Mouse (Mus musculus) CH12.LX (cell line): ENCODE results near the gene Fam171a2. TPM values are rescaled to one million over a fixed set of nuclear protein-coding genes. Genes with fewer than 3 reads are reported as not detected.
A peak's percentile ranks its signal among the peaks of the same experiment; 100 is the strongest.

Experiments
- DNase-seq: peaks from one replicate; pipeline ENCODE4 v3.0.0-alpha.2; 2013; ENCODE audit errors: extremely low read depth
- H3K27ac ChIP-seq: 2 replicates; pipeline ENCODE4 v1.5.1; 2012; ENCODE audit warnings: low read depth, mild to moderate bottlenecking, control low read depth, moderate library complexity; ENCODE audit not compliant: insufficient read depth
- H3K27me3 ChIP-seq: replicated peaks from 2 replicates; pipeline ENCODE3; 2012; ENCODE audit warnings: inconsistent platforms
- H3K36me3 ChIP-seq, 2 experiments: replicated peaks in 1 of 2; 2 replicates each; pipeline versions ENCODE3 to v1.6.1; 2012; ENCODE audit warnings: inconsistent platforms in 1 of 2, low read length in 1 of 2, mild to moderate bottlenecking in 1 of 2, mixed read lengths in 1 of 2, moderate library complexity in 1 of 2; ENCODE audit not compliant: control insufficient read depth in 1 of 2, insufficient read depth in 1 of 2
- H3K4me1 ChIP-seq, 2 experiments: 2 replicates each; pipeline ENCODE4 v1.6.1; 2012; ENCODE audit warnings: inconsistent platforms in 1 of 2, moderate library complexity in 1 of 2; ENCODE audit not compliant: insufficient read depth in 2 of 2, control insufficient read depth in 1 of 2
- H3K4me2 ChIP-seq: 2 replicates; pipeline ENCODE4 v1.6.1; 2012; ENCODE audit warnings: low read depth, mild to moderate bottlenecking, control low read depth; ENCODE audit not compliant: poor library complexity, insufficient read depth, severe bottlenecking
- H3K4me3 ChIP-seq, 3 experiments: fragments of 150-350 bp in 1 of 3; sonication (generic) in 1 of 3; replicated peaks in 1 of 3; 2 replicates each; pipeline versions ENCODE3 to v1.5.1; 2011 to 2012; ENCODE audit warnings: low read depth in 2 of 3, low read length in 2 of 3, mild to moderate bottlenecking in 2 of 3, moderate library complexity in 2 of 3, control low read depth in 1 of 3, improper control_type of control experiment in 1 of 3, inconsistent platforms in 1 of 3, mixed read lengths in 1 of 3; ENCODE audit not compliant: poor library complexity in 1 of 3
- H3K79me2 ChIP-seq: replicated peaks from 2 replicates; pipeline ENCODE4 v1.6.1; 2012; ENCODE audit warnings: mild to moderate bottlenecking, moderate library complexity; ENCODE audit not compliant: control insufficient read depth, poor library complexity, insufficient read depth, severe bottlenecking; ENCODE audit errors: extremely low read depth
- H3K9ac ChIP-seq: 2 replicates; pipeline ENCODE4 v1.6.1; 2012; ENCODE audit warnings: low read depth, mild to moderate bottlenecking, control low read depth, moderate library complexity; ENCODE audit not compliant: insufficient read depth
- H3K9me3 ChIP-seq: replicated peaks from 2 replicates; pipeline ENCODE3; 2012; ENCODE audit warnings: low read length, inconsistent platforms, mixed read lengths
- BHLHE40 ChIP-seq: IDR thresholded peaks from 2 replicates; pipeline ENCODE4 v1.6.1; 2011; ENCODE audit warnings: mild to moderate bottlenecking, low read depth, low read length, improper control_type of control experiment
- CHD1 ChIP-seq: IDR thresholded peaks from 2 replicates; pipeline ENCODE4 v1.6.1; 2012; ENCODE audit warnings: low read depth, low read length, improper control_type of control experiment, inconsistent platforms
- CTCF ChIP-seq, 2 experiments: IDR thresholded peaks in 1 of 2; conservative IDR thresholded peaks in 1 of 2; 2 replicates each; pipeline ENCODE4 v1.5.1; 2011 to 2012; ENCODE audit warnings: low read depth in 2 of 2, low read length in 2 of 2, improper control_type of control experiment in 1 of 2, inconsistent platforms in 1 of 2, mild to moderate bottlenecking in 1 of 2, moderate library complexity in 1 of 2
- E2F4 ChIP-seq: IDR thresholded peaks from 2 replicates; pipeline ENCODE4 v1.6.1; 2011; ENCODE audit warnings: low read depth, low read length, improper control_type of control experiment; ENCODE audit not compliant: insufficient replicate concordance
- ELF1 ChIP-seq: IDR thresholded peaks from 2 replicates; pipeline ENCODE4 v1.6.1; 2014; ENCODE audit warnings: low read depth, mild to moderate bottlenecking, inconsistent platforms, low read length, improper control_type of control experiment
- GABPA ChIP-seq: IDR thresholded peaks from 2 replicates; pipeline ENCODE4 v1.6.1; 2012; ENCODE audit warnings: low read depth, low read length, improper control_type of control experiment, inconsistent platforms; ENCODE audit not compliant: insufficient replicate concordance
- HCFC1 ChIP-seq: IDR thresholded peaks from 2 replicates; pipeline ENCODE4 v1.6.1; 2012; ENCODE audit warnings: low read depth, mild to moderate bottlenecking, inconsistent platforms, low read length, improper control_type of control experiment
- MAX ChIP-seq: IDR thresholded peaks from 2 replicates; pipeline ENCODE4 v1.6.1; 2011; ENCODE audit warnings: low read length, improper control_type of control experiment
- MAZ ChIP-seq: IDR thresholded peaks from 2 replicates; pipeline ENCODE4 v1.6.1; 2012; ENCODE audit warnings: low read depth, mild to moderate bottlenecking, inconsistent platforms, low read length, improper control_type of control experiment, moderate library complexity
- MEF2A ChIP-seq: IDR thresholded peaks from 2 replicates; pipeline ENCODE4 v1.6.1; 2014; ENCODE audit warnings: low read depth, mild to moderate bottlenecking, inconsistent platforms, low read length, improper control_type of control experiment, borderline replicate concordance
- MXI1 ChIP-seq: IDR thresholded peaks from 2 replicates; pipeline ENCODE4 v1.6.1; 2011; ENCODE audit warnings: mild to moderate bottlenecking, low read depth, low read length, improper control_type of control experiment
- MYC ChIP-seq: IDR thresholded peaks from 2 replicates; pipeline ENCODE4 v1.6.1; 2011; ENCODE audit warnings: low read depth, mild to moderate bottlenecking, improper control_type of control experiment, low read length
- NRF1 ChIP-seq: IDR thresholded peaks from 2 replicates; pipeline ENCODE4 v1.6.1; 2014; ENCODE audit warnings: low read depth, mild to moderate bottlenecking, inconsistent platforms, low read length, improper control_type of control experiment, moderate library complexity
- RAD21 ChIP-seq: IDR thresholded peaks from 2 replicates; pipeline ENCODE4 v1.6.1; 2011; ENCODE audit warnings: low read depth, mild to moderate bottlenecking, low read length, improper control_type of control experiment, moderate library complexity
- SMC3 ChIP-seq: IDR thresholded peaks from 2 replicates; pipeline ENCODE4 v1.6.1; 2011; ENCODE audit warnings: low read depth, low read length, improper control_type of control experiment
- TBP ChIP-seq: conservative IDR thresholded peaks from 2 replicates; pipeline ENCODE4 v1.6.1; 2011; ENCODE audit warnings: low read depth, low read length, improper control_type of control experiment
- USF1 ChIP-seq: IDR thresholded peaks from 2 replicates; pipeline ENCODE4 v1.6.1; 2014; ENCODE audit warnings: low read depth, mild to moderate bottlenecking, inconsistent platforms, low read length, improper control_type of control experiment
- USF2 ChIP-seq: conservative IDR thresholded peaks from 2 replicates; pipeline ENCODE4 v1.6.1; 2011; ENCODE audit warnings: low read depth, low read length, improper control_type of control experiment
- ZNF384 ChIP-seq: IDR thresholded peaks from 2 replicates; pipeline ENCODE4 v1.6.1; 2012; ENCODE audit warnings: low read depth, low read length, improper control_type of control experiment, inconsistent platforms
- dilution Hi-C: fragments of 300-500 bp; cut with MboI; formaldehyde crosslinking; loops from 2 replicates; pipeline ENCODE4 v1.14.3; 2020; ENCODE audit warnings: low sequenced_read_pairs; ENCODE audit not compliant: extremely low pct_unique_long_range_greater_than_20kb, extremely low pct_ligation_motif_present
- in situ Hi-C: fragments of 300-500 bp; cut with MboI; formaldehyde crosslinking; loops from 3 replicates; pipeline ENCODE4 v1.14.3; 2019; ENCODE audit warnings: low sequenced_read_pairs, low pct_ligation_motif_present, low pct_unique_long_range_greater_than_20kb, mixed read lengths
- polyA plus RNA-seq: library from polyadenylated mRNA; unstranded; fragments of >175 nt; gene quantifications from 2 replicates; pipeline ENCODE4 v1.2.1, GENCODE M21; 2012; ENCODE audit warnings: low read depth; ENCODE audit not compliant: insufficient read length
- total RNA-seq, 2 experiments: library from RNA; depleted of rRNA; stranded (reverse); fragments of 300-350 nt in 1 of 2; fragments of >200 nt in 1 of 2; gene quantifications; 2 replicates each; pipeline ENCODE4 v1.2.3; 2012 to 2014

Gene Fam171a2
- total and polyA plus RNA-seq, 3 experiments = not detected

- H3K9ac ChIP-seq = no peak overlapping the region
- dilution Hi-C loops (no loop called here), in situ Hi-C loops (loop anchor here (10.0 kb wide), 1 partner anchor 163 kb away; no protein-coding TSS in a partner anchor)
- H3K79me2 ChIP-seq = no peaks in the 10 kb centered on the region
- TF ChIP-seq HCFC1 (no peak), E2F4 (no peak), MAX (no peak), NRF1 (no peak), ZNF384 (no peak)
- no peak overlapping the region for H3K4me3 ChIP-seq
- H3K36me3 ChIP-seq = peaks cover 68 to 82% of the 10 kb centered on the region in 2 experiments
- H3K9me3 ChIP-seq = no peaks in the 10 kb centered on the region
- no peak for DNase-seq
- no peak overlapping the region for H3K27ac ChIP-seq
- H3K27me3 ChIP-seq = no peaks in the 10 kb centered on the region
- no peaks in the 10 kb centered on the region for H3K4me1 ChIP-seq
- H3K4me2 ChIP-seq = no peak overlapping the region
Observed at GRCm38 (mm10) chr11:102481779-102482178, 34.3 kb upstream of the Fam171a2 start.

- no peak overlapping the region for H3K9ac ChIP-seq
- in situ Hi-C loops = loop anchor here (10.0 kb wide), 1 partner anchor 164 kb away; no protein-coding TSS in a partner anchor
Observed at GRCm38 (mm10) chr11:102480897-102481296, 33.4 kb upstream of the Fam171a2 start.

GRCm38 (mm10) chr11:102480111-102480510 is 32.6 kb upstream of the Fam171a2 start:
- H3K79me2 ChIP-seq = no peaks in the 10 kb centered on the region
- H3K36me3 ChIP-seq = peaks cover 59 to 80% of the 10 kb centered on the region in 2 experiments
- dilution Hi-C loops = no loop called here
- TF ChIP-seq TBP (no peak), USF2 (no peak), MXI1 (no peak), USF1 (no peak), RAD21 (no peak), MYC (no peak), NRF1 (no peak), MEF2A (no peak), CHD1 (no peak), GABPA (no peak), BHLHE40 (no peak), MAZ (no peak)
- in situ Hi-C loops = loop anchor here (10.0 kb wide), 1 partner anchor 165 kb away; no protein-coding TSS in a partner anchor
- no peak overlapping the region for H3K4me2 ChIP-seq
- no peaks in the 10 kb centered on the region for H3K4me1 ChIP-seq
- H3K27ac ChIP-seq = no peak overlapping the region
- no peak for DNase-seq
- no peaks in the 10 kb centered on the region for H3K27me3 ChIP-seq
- no peak overlapping the region for H3K9ac ChIP-seq
- H3K9me3 ChIP-seq = no peaks in the 10 kb centered on the region
- no peak overlapping the region for H3K4me3 ChIP-seq

More at GRCm38 (mm10) chr11:102480897-102481296, 33.4 kb upstream of the Fam171a2 start:
- Histone ChIP-seq H3K4me2 (no peak overlapping the region), H3K4me1 (no peaks in the 10 kb centered on the region), H3K4me3 (no peak overlapping the region), H3K9me3 (no peaks in the 10 kb centered on the region), H3K79me2 (no peaks in the 10 kb centered on the region), H3K27me3 (no peaks in the 10 kb centered on the region), H3K36me3 (peaks cover 61 to 81% of the 10 kb centered on the region in 2 experiments), H3K27ac (no peak overlapping the region)
- TF ChIP-seq TBP = no peak
- TF ChIP-seq CTCF (conservative IDR thresholded peaks at IDR 0.05 in 1 of 2, IDR thresholded peaks at IDR 0.05 in 1 of 2; ENCODE audit: low read depth in 2 of 2, low read length in 2 of 2) = peak in 1 of 2 experiments; percentile 53; a peak in 2 of 4 replicates
- no peak for TF ChIP-seq ELF1
- peak; percentile 23 for TF ChIP-seq SMC3
- no peak for DNase-seq
- dilution Hi-C loops = no loop called here
